Mouse (Mus musculus): ENCODE data around the gene Epha1. TPM values are rescaled to one million over a fixed set of nuclear protein-coding genes. Genes with fewer than 3 reads are reported as not detected.

Epha1 gene
- 0.17 TPM for polyA plus RNA-seq (2014; fragmentation: Illumina TruSeq; extraction: RNeasy Lipid Tissue Mini Kit (QIAGEN cat#74804); ENCODE audit: low read depth, low replicate concordance)

DNA sequence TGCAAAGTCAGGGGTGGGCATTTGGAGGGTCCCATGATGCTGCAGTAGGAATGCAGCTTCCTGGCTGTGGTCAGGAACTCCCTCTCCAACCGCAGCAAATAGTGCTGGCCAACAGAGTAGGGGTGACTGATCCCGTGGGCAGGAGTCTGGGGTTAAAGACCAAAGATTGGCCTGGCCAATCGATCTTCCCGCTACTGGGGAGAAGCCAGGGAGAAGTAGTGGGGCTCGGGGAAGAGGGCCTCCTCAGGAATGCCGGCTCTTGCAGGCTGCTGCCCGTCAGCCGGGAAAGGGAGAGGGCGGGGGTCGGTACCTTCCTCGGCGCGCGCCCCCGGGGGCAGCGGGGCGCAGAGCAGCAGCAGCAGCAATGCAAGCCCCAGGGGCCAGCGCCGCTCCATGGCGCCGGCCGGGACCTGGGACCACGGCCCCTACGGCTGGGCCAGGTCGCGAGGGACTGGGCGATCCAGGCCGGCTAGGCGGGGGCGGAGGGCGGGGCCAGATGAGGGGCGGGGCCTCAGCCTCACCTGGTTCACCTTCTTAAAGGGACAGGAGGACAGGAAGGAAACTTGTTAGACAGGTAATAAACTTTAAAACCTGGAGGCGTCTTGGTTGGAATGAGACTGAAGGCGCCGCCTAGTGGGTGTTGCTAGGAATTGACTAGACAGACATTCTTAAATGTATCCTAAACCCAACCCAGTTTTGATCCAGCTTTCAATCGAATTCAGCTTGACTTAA, at the start of gene Epha1:
Epha1 (minus strand) TSS at position 453 of the 732 bp plus-strand sequence.

DNA sequence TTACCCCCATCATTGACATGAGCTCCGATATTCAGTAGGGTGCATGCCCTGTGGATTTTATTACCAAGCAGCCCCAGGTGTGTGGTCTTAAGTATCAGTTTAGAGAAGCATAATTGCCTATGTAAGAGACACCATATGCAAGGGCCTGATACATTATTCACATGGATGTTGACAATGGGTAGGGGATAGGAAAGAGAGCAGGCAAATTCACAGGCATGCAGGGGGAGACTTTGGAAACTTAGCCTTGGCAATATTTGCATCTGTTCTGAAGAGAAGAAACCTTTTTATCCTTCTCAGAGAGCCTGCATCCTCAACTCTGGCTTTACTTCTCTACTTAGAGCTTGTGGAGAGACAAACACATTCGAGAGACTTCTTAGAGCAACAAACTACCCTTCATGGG, 32.1 kb upstream of the Epha1 start, which contains the start of gene Tas2r135:
Tas2r135 (plus strand) TSS at position 301 of the 400 bp plus-strand sequence.

DNA sequence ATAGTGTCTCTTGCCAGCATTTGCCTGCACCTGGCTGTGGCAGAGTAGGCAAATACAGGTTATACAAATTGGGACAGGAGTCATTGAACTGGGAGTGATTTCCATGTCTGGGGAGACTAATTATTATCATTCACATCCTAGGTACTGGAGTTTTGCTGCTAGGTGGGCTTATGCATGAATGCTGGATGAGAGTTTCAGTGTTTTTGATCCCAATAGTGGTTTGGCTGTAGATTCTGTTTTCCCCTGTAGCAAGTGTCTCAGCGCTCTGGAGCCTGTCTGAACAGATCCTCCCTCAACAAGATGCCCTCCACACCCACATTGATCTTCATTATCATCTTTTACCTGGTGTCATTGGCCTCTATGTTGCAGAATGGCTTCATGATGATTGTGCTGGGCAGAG, 26.9 kb upstream of the Epha1 start, which contains the start of gene Tas2r143:
Tas2r143 (plus strand) TSS at position 301 of the 400 bp plus-strand sequence.

DNA sequence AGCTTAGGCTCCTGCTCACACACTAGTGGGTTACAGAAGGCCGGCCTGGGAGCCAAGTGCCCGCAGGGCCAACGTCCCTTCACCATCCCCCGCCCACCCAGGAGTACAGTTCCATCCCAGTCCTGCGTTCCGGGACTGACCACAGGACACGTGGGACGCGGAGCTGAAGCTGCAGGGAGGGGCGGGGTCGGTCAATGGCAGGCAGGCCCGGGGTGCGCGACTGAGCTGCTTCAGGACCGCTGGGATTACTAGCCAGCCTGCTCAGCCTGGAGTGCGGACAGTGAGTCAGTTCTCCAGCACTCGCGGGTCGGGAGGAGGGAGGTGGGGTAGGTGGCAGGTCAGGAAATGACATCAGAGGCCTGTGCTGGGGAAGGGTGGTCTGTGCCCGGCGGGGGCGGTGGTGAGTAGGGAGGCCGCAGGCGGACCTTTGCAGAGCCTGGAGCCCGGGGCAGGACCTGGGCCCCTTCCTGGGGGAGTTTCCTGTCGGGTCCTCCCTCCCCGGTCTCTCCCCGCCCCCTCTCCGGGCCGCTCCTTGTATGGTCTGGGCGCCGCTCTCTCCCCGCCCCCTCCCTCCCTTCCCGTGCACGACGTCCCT, 23.5 kb downstream of the Epha1 start, which contains the start of gene Zyx:
Zyx (plus strand) TSS at position 205 of the 595 bp plus-strand sequence.

DNA sequence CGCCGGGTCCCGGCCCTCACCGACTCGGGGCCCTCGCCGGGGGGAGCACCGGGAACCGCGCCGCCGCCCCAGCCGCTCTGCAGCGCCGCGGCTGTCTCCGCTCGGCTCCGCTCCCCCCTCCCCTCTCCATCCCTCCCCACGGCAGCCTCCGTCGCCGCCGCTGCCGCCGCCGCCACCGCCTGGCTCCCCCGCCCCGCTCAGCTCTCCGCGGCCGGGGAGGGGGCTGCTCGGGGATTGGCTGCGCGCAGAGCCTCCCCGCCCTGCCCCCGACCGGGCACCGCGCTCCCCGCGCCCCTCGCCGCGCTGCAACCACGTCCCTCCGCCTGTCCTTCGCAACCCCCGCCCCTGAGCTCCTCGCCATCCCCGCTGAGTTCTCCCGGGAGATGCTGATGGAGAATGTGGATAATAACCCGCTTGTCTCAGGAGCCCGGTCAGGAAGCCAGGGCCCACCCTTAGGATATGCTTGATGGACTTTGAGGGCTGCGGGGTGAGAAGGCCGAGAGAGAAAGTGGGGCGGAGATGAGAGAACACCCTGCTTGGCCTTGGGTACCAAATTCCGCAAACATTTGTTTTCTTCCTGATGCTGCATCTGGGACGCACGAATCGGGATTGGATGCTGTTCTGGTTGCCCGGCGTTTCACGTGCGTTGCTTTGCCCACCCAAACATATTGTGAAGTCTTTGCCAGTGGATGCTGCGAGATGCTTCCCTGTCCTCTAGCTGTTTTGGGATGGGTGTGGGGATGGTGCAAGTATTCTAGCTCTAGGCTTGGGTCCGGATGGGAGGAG, 48.4 kb downstream of the Epha1 start, which contains the start of gene Fam131b:
Fam131b (minus strand) TSS at position 162 of the 786 bp plus-strand sequence.

Other genes starting within 250 kb of the Epha1 start
- not detected for gene Tas2r139, start 232.3 kb downstream of the Epha1 start, polyA plus RNA-seq (2014; fragmentation: Illumina TruSeq; extraction: RNeasy Lipid Tissue Mini Kit (QIAGEN cat#74804); ENCODE audit: low read depth, low replicate concordance)
- not detected for gene Tas2r144, start 157.9 kb downstream of the Epha1 start, polyA plus RNA-seq (2014; fragmentation: Illumina TruSeq; extraction: RNeasy Lipid Tissue Mini Kit (QIAGEN cat#74804); ENCODE audit: low read depth, low replicate concordance)
- gene Gstk1, start 127.3 kb downstream of the Epha1 start, polyA plus RNA-seq (2014; fragmentation: Illumina TruSeq; extraction: RNeasy Lipid Tissue Mini Kit (QIAGEN cat#74804); ENCODE audit: low read depth, low replicate concordance): 173 TPM
- not detected for gene Tmem139, start 111.3 kb downstream of the Epha1 start, polyA plus RNA-seq (2014; fragmentation: Illumina TruSeq; extraction: RNeasy Lipid Tissue Mini Kit (QIAGEN cat#74804); ENCODE audit: low read depth, low replicate concordance)
- 23.4 TPM for gene Casp2, start 108.3 kb downstream of the Epha1 start, polyA plus RNA-seq (2014; fragmentation: Illumina TruSeq; extraction: RNeasy Lipid Tissue Mini Kit (QIAGEN cat#74804); ENCODE audit: low read depth, low replicate concordance)
- gene Clcn1, start 86.6 kb downstream of the Epha1 start, polyA plus RNA-seq (2014; fragmentation: Illumina TruSeq; extraction: RNeasy Lipid Tissue Mini Kit (QIAGEN cat#74804); ENCODE audit: low read depth, low replicate concordance): 0.23 TPM
- gene Fam131b, start 48.6 kb downstream of the Epha1 start, polyA plus RNA-seq (2014; fragmentation: Illumina TruSeq; extraction: RNeasy Lipid Tissue Mini Kit (QIAGEN cat#74804); ENCODE audit: low read depth, low replicate concordance): not detected
- gene Zyx, start 23.6 kb downstream of the Epha1 start, polyA plus RNA-seq (2014; fragmentation: Illumina TruSeq; extraction: RNeasy Lipid Tissue Mini Kit (QIAGEN cat#74804); ENCODE audit: low read depth, low replicate concordance): 2.6 TPM
- gene Tas2r143, start 27.0 kb upstream of the Epha1 start, polyA plus RNA-seq (2014; fragmentation: Illumina TruSeq; extraction: RNeasy Lipid Tissue Mini Kit (QIAGEN cat#74804); ENCODE audit: low read depth, low replicate concordance): not detected
- not detected for gene Tas2r135, start 32.2 kb upstream of the Epha1 start, polyA plus RNA-seq (2014; fragmentation: Illumina TruSeq; extraction: RNeasy Lipid Tissue Mini Kit (QIAGEN cat#74804); ENCODE audit: low read depth, low replicate concordance)
- not detected for gene Tas2r126, start 61.3 kb upstream of the Epha1 start, polyA plus RNA-seq (2014; fragmentation: Illumina TruSeq; extraction: RNeasy Lipid Tissue Mini Kit (QIAGEN cat#74804); ENCODE audit: low read depth, low replicate concordance)
- not detected for gene Olfr458, start 91.9 kb upstream of the Epha1 start, polyA plus RNA-seq (2014; fragmentation: Illumina TruSeq; extraction: RNeasy Lipid Tissue Mini Kit (QIAGEN cat#74804); ENCODE audit: low read depth, low replicate concordance)
- not detected for gene Olfr457, start 103.1 kb upstream of the Epha1 start, polyA plus RNA-seq (2014; fragmentation: Illumina TruSeq; extraction: RNeasy Lipid Tissue Mini Kit (QIAGEN cat#74804); ENCODE audit: low read depth, low replicate concordance)
- not detected for gene Olfr456, start 113.9 kb upstream of the Epha1 start, polyA plus RNA-seq (2014; fragmentation: Illumina TruSeq; extraction: RNeasy Lipid Tissue Mini Kit (QIAGEN cat#74804); ENCODE audit: low read depth, low replicate concordance)
- gene Olfr455, start 174.3 kb upstream of the Epha1 start, polyA plus RNA-seq (2014; fragmentation: Illumina TruSeq; extraction: RNeasy Lipid Tissue Mini Kit (QIAGEN cat#74804); ENCODE audit: low read depth, low replicate concordance): not detected
- not detected for gene Tcaf3, start 224.4 kb upstream of the Epha1 start, polyA plus RNA-seq (2014; fragmentation: Illumina TruSeq; extraction: RNeasy Lipid Tissue Mini Kit (QIAGEN cat#74804); ENCODE audit: low read depth, low replicate concordance)